Mouse (Mus musculus): ENCODE data around the gene Ssc4d.

GRCm38 (mm10) chr5:135987248-135987647 is 12.9 kb upstream of the Ssc4d start:
- TF ChIP-seq CTCF (conservative IDR thresholded peaks at IDR 0.05 in 1 of 2, IDR thresholded peaks at IDR 0.05 in 1 of 2; ENCODE audit: low read depth in 2 of 2, low read length in 2 of 2) (peak; percentile 29 to 83; a peak in 2 of 4 replicates), MAZ (IDR thresholded peaks at IDR 0.05; ENCODE audit: low read depth, low read length) (no peak), ETS1 (conservative IDR thresholded peaks at IDR 0.05; ENCODE audit: low read depth, low read length) (no peak), NRF1 (IDR thresholded peaks at IDR 0.05; ENCODE audit: low read depth, low read length) (no peak), POLR2A (IDR thresholded peaks at IDR 0.05; ENCODE audit: low read depth, low read length) (no peak), KAT2A (IDR thresholded peaks at IDR 0.05; ENCODE audit: insufficient replicate concordance, low read length) (no peak)
